Mouse (Mus musculus) left cerebral cortex, postnatal 25 days (tissue): Measurements from ENCODE around the gene Cfap65. TPM values are rescaled to one million over a fixed set of nuclear protein-coding genes. Genes with fewer than 3 reads are reported as not detected.

Experiments used
- microRNA-seq, 2 experiments: library from miRNA; unstranded; fragments of <30 nt; microRNA quantifications; one replicate each; pipeline ENCODE4 v1.2.0; 2022
- total RNA-seq, 2 experiments: library from RNA; stranded (reverse); gene quantifications; 2 replicates each; pipeline ENCODE4 v1.2.3; 2021

The Cfap65 gene
- total RNA-seq, 2 experiments from 2014 or later = 2.1 to 2.4 TPM

Small RNAs within 50 kb of the gene (microRNA-seq; reads per million reads assigned to microRNA genes)
- 114 to 182 reads per million in 2 experiments for gene Mir375

Other genes with a start within 250 kb of the Cfap65 start
- gene Cyp27a1, start 222.0 kb downstream of the Cfap65 start, total RNA-seq = 1 to 10 TPM; 2.6 to 2.9 TPM
- gene Prkag3, start 186.4 kb downstream of the Cfap65 start, total RNA-seq = not detected
- gene Wnt6, start 163.7 kb downstream of the Cfap65 start, total RNA-seq = 1 to 10 TPM; 2.2 to 3.5 TPM
- 1 to 10 TPM; 6.6 to 9.4 TPM for gene Wnt10a, start 144.1 kb downstream of the Cfap65 start, total RNA-seq
- gene Cdk5r2, start 80.7 kb downstream of the Cfap65 start, total RNA-seq = 100 to 1,000 TPM; 441 to 447 TPM
- not detected for gene Fev, start 50.2 kb downstream of the Cfap65 start, total RNA-seq
- not detected for gene Cryba2, start 42.5 kb downstream of the Cfap65 start, total RNA-seq
- under 1 TPM; 0.21 to 0.41 TPM for gene Ihh, start 16.1 kb upstream of the Cfap65 start, total RNA-seq
- gene Nhej1, start 189.6 kb upstream of the Cfap65 start, total RNA-seq = 1 to 10 TPM; 2.7 to 3.0 TPM
- gene Slc23a3, start 198.3 kb upstream of the Cfap65 start, total RNA-seq = 1 to 10 TPM; 1.3 to 1.9 TPM
- gene Cnppd1, start 207.1 kb upstream of the Cfap65 start, total RNA-seq = 10 to 100 TPM; 32.6 to 34.0 TPM
- 100 to 1,000 TPM; 190 to 200 TPM for gene Retreg2, start 207.2 kb upstream of the Cfap65 start, total RNA-seq
- 10 to 100 TPM; 23.6 to 24.1 TPM for gene Zfand2b, start 233.0 kb upstream of the Cfap65 start, total RNA-seq
- gene Abcb6, start 244.8 kb upstream of the Cfap65 start, total RNA-seq = 10 to 100 TPM; 22.5 to 24.8 TPM